Mouse (Mus musculus) MN1 (cell line): ENCODE measurements at regions not wholly inside any gene's neighbourhood (a gene's known extent, or its start where the extent isn't known, plus 50 kb on each side); places are given as distances from the start of the nearest gene placed in this dataset.

Experiments
- DNase-seq: peaks from one replicate; pipeline ENCODE4 v3.0.0-alpha.2; 2016; ENCODE audit warnings: low spot score

- DNase-seq = no peak
Observed at GRCm38 (mm10) chr6:127207308-127207707, 55.3 kb upstream of the Ccnd2 start.

- DNase-seq = no peak
Observed at GRCm38 (mm10) chr6:127213355-127213754, 61.4 kb upstream of the Ccnd2 start.

- no peak for DNase-seq
Observed at GRCm38 (mm10) chr6:127215915-127216314, 63.9 kb upstream of the Ccnd2 start.

GRCm38 (mm10) chr6:127218634-127219445 lies 66.8 kb upstream of the Ccnd2 start:
- no peak for DNase-seq

- no peak for DNase-seq
Observed at GRCm38 (mm10) chr6:127219446-127219802, 67.4 kb upstream of the Ccnd2 start.

- no peak for DNase-seq
Observed at GRCm38 (mm10) chr6:127226242-127226983, 74.4 kb upstream of the Ccnd2 start.

GRCm38 (mm10) chr6:127236510-127237109 lies 84.6 kb upstream of the Ccnd2 start:
- DNase-seq = no peak

- DNase-seq = no peak
Observed at GRCm38 (mm10) chr6:127237168-127237567, 85.2 kb upstream of the Ccnd2 start.

GRCm38 (mm10) chr6:127239529-127240471 lies 87.8 kb upstream of the Ccnd2 start:
- no peak for DNase-seq

- no peak for DNase-seq
Observed at GRCm38 (mm10) chr6:127240472-127241375, 88.7 kb upstream of the Ccnd2 start.

- DNase-seq = no peak
Observed at GRCm38 (mm10) chr6:127241693-127242425, 89.9 kb upstream of the Ccnd2 start.

GRCm38 (mm10) chr6:127243032-127243431 lies 91.0 kb upstream of the Ccnd2 start:
- no peak for DNase-seq

- DNase-seq = no peak
Observed at GRCm38 (mm10) chr6:127245814-127246440, 93.9 kb upstream of the Ccnd2 start.

GRCm38 (mm10) chr6:127246730-127247129 lies 94.7 kb upstream of the Ccnd2 start:
- DNase-seq = no peak

- DNase-seq = no peak
Observed at GRCm38 (mm10) chr6:127247343-127247742, 95.3 kb upstream of the Ccnd2 start.

GRCm38 (mm10) chr6:127250181-127250873 lies 98.3 kb upstream of the Ccnd2 start:
- DNase-seq = no peak

GRCm38 (mm10) chr6:127250874-127251670 lies 99.1 kb upstream of the Ccnd2 start:
- no peak for DNase-seq

GRCm38 (mm10) chr6:127251671-127251985 lies 99.6 kb upstream of the Ccnd2 start:
- no peak for DNase-seq
